Mouse (Mus musculus) urinary bladder, postnatal 10 days (tissue): ENCODE data around the gene Gm20521.
"Not testable (repeated sequence)": the region's sequence is repeated elsewhere in the genome, so short reads cannot be mapped to it uniquely, and the experiment has no call there.

Experiments
- DNase-seq: peaks from one replicate; pipeline ENCODE4 v3.0.0; 2022; ENCODE audit warnings: low spot score

Gene Gm20521

DNA sequence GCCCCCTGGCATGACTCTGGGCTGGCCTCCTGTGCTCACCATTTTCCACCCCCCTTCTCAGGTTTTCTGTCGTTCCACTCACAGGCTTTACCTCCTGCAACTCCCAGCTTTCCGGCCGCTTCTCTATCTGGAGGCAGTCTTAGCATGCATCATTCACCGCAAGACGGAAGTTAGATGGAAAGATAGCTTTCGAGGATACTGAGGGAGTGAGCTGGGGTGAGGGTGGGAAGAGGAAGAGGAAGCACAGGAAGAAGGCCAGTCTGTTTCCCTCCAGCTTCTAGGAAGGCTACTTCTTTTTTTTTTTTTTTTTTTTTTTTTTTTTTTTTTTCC lies 53.6 kb downstream of the Gm20521 start:
- DNase-seq: no peak

DNA sequence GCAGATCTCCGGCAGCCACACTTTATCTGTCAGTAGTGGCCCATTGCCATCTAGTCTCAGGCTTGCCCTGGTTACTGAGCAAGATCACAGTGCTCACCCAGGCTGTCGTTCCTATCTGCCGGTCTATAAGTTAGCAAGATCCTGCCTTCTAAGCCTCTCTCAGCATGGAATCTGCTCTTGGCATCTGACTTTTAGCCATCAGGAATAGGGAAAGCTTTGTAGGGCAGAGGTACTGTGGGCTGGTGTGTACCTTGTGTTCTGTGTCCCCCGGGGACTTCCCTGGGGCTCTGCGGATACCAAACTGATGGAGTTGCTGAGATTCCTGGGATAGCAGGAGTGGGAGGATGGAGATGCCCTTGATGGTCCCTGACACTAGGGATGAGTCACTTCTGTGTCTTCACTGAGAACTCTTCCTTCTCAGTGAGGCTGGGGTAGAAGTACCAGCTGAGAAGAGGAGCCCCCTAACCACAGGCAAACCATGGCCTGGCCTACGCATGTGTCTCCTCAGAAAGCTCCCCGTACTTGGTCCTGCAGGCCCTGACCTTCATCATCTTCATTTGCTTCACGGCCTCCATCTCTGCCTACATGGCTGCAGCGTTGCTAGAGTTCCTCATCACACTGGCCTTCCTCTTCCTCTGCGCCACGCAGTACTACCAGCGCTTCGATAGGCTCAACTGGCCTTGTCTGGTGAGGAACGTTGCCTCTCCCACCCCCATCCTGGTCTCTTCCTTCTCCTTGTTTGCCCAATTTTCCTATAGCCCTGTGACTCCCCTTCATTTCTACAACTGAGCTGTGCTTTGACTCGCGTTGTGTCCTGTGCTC lies 54.3 kb downstream of the Gm20521 start:
- no peak for DNase-seq

GRCm38 (mm10) chr14:54938431-54939219 lies 55.4 kb downstream of the Gm20521 start:
- no peak for DNase-seq

- no peak for DNase-seq
These were observed 56.4 kb downstream of the Gm20521 start for GRCm38 (mm10) chr14:54939434-54940175.

DNA sequence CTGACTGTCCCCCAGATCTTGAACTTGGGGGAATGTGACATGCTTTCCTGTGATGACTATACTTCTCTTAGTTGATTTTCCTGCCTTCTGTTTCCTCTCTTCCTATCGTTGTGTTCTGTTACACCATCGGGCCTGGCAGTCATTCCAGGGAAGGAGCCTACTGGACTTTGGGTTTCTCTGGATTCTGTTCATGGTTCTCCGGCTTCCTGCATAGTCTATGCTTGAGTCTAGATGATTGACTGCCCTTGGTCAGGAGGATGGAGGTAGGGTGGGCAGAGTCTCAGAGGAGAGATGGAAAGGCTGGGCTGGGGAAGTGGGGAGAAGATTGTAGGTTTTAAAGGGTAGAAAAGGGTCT lies 56.9 kb downstream of the Gm20521 start:
- DNase-seq: no peak

- no peak for DNase-seq
These were observed 58.1 kb downstream of the Gm20521 start for GRCm38 (mm10) chr14:54941024-54941978.

DNA sequence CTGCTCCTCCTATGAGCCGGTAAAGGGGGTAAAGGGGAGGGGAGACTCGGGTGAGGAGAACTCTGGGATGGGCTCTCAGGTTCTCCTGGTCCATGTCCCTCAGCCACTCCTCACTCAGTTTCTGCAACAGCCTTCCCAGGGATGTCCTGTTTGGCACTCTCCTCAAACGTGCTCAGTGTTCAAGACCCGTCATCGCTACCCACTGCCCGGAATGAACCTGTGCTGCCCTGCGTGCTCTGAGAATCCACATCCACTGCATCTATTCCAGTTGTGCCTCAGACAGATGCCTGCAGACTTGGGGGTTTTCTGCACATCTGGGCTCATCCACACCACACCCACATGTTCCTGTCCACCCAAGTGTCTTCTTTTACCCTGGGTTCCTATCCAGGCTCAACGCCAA lies 59.2 kb downstream of the Gm20521 start:
- DNase-seq: no peak

DNA sequence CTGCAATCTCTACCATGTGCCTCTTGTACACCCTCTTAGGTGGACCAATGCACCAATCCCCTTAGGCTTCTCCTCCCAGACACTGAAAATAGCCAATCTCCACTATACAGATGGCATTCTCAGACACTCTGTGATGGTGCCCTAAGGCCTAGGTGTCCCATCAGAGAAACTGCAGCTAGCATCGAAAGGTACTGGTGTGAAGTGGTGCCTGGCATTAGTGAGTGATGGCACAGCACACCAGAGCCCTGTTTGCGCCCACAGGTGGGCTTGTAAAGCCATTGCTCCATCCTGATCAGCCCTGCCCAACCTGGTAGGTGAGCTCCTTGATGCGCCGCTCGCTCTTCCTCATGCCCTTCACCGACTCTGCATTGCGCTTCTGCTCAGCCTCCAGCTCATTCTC lies 60.7 kb downstream of the Gm20521 start:
- no peak for DNase-seq

DNA sequence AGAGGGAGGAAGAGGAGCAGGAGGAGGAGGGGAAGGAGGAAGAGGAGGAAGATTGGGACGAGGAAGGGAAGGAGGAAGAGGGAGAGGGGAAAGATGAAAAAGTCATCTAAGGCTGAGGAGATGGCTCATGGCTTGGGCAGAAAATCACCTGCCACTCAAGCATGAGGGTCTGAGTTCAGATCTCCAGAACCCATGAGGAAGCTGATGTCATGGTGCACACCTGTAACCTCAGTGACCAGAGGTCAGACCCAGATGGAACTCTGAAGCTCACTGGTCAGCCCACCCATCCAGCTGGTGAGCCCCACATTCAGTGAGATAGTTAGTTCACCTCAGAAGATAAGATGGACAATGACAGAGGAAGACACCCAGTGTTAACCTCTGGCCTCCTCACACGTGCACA lies 61.7 kb downstream of the Gm20521 start:
- DNase-seq: no peak

DNA sequence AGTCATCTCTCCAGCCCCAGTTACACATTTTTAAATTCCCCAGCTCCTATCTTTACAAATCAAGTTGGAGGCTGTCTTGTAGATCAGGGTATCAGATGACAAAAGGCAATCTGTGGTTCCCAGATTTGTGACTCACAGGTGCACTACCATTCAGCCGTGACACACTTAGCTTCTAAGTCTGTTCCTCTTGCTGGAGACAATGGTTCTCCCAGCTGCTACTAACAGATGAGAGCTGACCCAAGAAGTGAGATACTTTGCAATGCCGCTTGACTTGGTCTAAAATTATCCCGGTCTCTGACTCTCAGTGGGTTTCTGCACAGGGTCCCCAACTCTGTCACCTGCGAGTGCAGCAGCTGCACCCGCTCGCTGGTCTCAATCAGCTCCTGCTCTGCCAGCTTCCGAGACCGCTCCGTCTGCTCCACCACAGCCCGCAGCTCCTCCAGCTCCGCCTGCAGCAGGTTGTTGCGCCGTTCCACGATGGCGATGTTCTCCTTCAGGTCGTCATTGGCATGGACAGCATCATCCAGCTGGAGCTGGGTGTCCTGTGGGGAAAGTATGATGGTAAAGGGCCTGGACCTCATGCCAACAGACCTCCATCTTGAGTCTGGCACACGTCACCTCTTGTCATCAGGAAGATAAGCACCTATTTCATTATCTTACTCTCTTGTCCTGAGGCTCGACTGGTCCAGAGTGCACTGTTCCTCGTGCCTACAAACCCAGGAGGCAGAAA lies 62.9 kb downstream of the Gm20521 start:
- DNase-seq: no peak

DNA sequence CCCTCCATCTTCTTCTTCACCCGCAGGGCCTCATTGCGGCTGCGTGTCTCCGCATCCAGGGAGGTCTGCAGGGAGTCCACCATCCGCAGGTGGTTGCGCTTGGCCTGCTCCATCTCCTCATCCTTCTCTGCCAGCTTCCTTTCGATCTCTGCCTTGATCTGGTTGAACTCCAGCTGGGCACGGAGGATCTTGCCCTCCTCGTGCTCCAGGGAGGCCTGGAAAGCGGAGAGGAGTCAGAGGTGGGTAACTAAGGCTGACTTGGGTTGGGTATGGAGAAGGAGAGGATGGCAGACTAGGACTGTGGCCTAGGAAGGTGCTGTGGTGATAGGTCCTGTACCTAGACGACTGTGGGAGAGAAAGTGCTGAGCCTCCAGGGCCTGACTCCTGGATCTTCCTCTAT lies 63.8 kb downstream of the Gm20521 start:
- not testable (repeated sequence) for DNase-seq
